8 mouse cellular contexts compared by ENCODE assay signal in genomic region chr8:91800523-91801240, GRCm38 (mm10). TPM values are rescaled to one million over a fixed set of nuclear protein-coding genes. Genes with fewer than 3 reads are reported as not detected.
A peak's percentile ranks its signal among the peaks of the same experiment; 100 is the strongest.
DNase-seq lines count a peak whose midpoint lies in the region; ATAC-seq and TF ChIP-seq lines count a peak whose summit lies in the region.

No protein-coding gene starts in this region.

- peaks cover 80% of the 10 kb centered on the region for H3K27me3 ChIP-seq in heart, embryonic 15.5 days
- H3K27me3 ChIP-seq in limb, embryonic 12.5 days: peaks cover 100% of the 10 kb centered on the region
- peaks cover 68% of the 10 kb centered on the region for H3K27me3 ChIP-seq in neural tube, embryonic 12.5 days (replicated peaks)

- 1% methylated on average over 62 of the region's 64 CpGs for WGBS in lung, adult 2 months
- WGBS in heart, embryonic 15.5 days: under 1% methylated on average over 64 of the region's 64 CpGs
- WGBS in limb, embryonic 12.5 days: under 1% methylated on average over 64 of the region's 64 CpGs
- 1% methylated on average over 62 of the region's 64 CpGs for WGBS in neural tube, embryonic 12.5 days

- TF ChIP-seq POLR2A in lung, adult 2 months (IDR thresholded peaks at IDR 0.05; ENCODE audit: borderline replicate concordance, extremely low read depth, low read depth, low read length): no peak

- H3K9ac ChIP-seq in heart, embryonic 15.5 days: peak overlapping the region; percentile 89
- H3K9ac ChIP-seq in limb, embryonic 12.5 days (replicated peaks): peak overlapping the region; percentile 68
- peak overlapping the region; percentile 90 for H3K9ac ChIP-seq in neural tube, embryonic 12.5 days

- H3K9me3 ChIP-seq in heart, embryonic 15.5 days (replicated peaks): no peaks in the 10 kb centered on the region
- H3K9me3 ChIP-seq in limb, embryonic 12.5 days: no peaks in the 10 kb centered on the region
- no peaks in the 10 kb centered on the region for H3K9me3 ChIP-seq in neural tube, embryonic 12.5 days

- TF ChIP-seq CTCF in lung, adult 2 months (IDR thresholded peaks at IDR 0.05; ENCODE audit: insufficient read depth, low read length): no peak

- ATAC-seq in heart, embryonic 15.5 days (replicated peaks; ENCODE audit: insufficient number of reproducible peaks, insufficient read depth, low FRiP score, low read depth): peak; percentile 15; the same call in 1 of the 2 replicates
- ATAC-seq in limb, embryonic 12.5 days (ENCODE audit: insufficient number of reproducible peaks, insufficient read depth, low FRiP score, low TSS enrichment, low read depth): 0 out of 2 replicates have a peak, but pooled peaks have one; percentile 21
- ATAC-seq in neural tube, embryonic 12.5 days (ENCODE audit: low FRiP score, low read depth): 0 out of 2 replicates have a peak, but pooled peaks have one; percentile 7

- peak overlapping the region; percentile 95 for H3K27ac ChIP-seq in heart, embryonic 15.5 days
- H3K27ac ChIP-seq in limb, embryonic 12.5 days: peak overlapping the region; percentile 78
- peak overlapping the region; percentile 78 for H3K27ac ChIP-seq in neural tube, embryonic 12.5 days

- peak overlapping the region; percentile 93 for H3K4me2 ChIP-seq in heart, embryonic 15.5 days
- H3K4me2 ChIP-seq in limb, embryonic 12.5 days: peak overlapping the region; percentile 75
- H3K4me2 ChIP-seq in neural tube, embryonic 12.5 days (replicated peaks): peak overlapping the region; percentile 84

- no peaks in the 10 kb centered on the region for H3K36me3 ChIP-seq in heart, embryonic 15.5 days
- H3K36me3 ChIP-seq in limb, embryonic 12.5 days: no peaks in the 10 kb centered on the region
- no peaks in the 10 kb centered on the region; the same call in 1 of the 2 replicates for H3K36me3 ChIP-seq in neural tube, embryonic 12.5 days

- peaks cover 3% of the 10 kb centered on the region; the same call in 1 of the 2 replicates for H3K4me1 ChIP-seq in lung, adult 2 months (ENCODE audit: control insufficient read depth, insufficient read depth, low read length)
- H3K4me1 ChIP-seq in heart, embryonic 15.5 days (replicated peaks): peaks cover 50% of the 10 kb centered on the region
- peaks cover 60% of the 10 kb centered on the region for H3K4me1 ChIP-seq in limb, embryonic 12.5 days (replicated peaks)
- H3K4me1 ChIP-seq in neural tube, embryonic 12.5 days: peaks cover 78% of the 10 kb centered on the region

- peak; percentile 49 for DNase-seq in lung, adult 2 months
- DNase-seq in lung, adult 18-20 months: no peak
- DNase-seq in cerebellum, adult 8-10 months: peak; percentile 27
- DNase-seq in T-cell, adult 2 months (ENCODE audit: low spot score): no peak
- no peak for DNase-seq in natural killer cell, adult 2 months (ENCODE audit: low spot score in 2 of 2)

- peak overlapping the region; percentile 86 for H3K4me3 ChIP-seq in lung, adult 2 months (replicated peaks; ENCODE audit: extremely low read depth, low read depth, low read length)
- peak overlapping the region; percentile 80 for H3K4me3 ChIP-seq in heart, embryonic 15.5 days
- H3K4me3 ChIP-seq in limb, embryonic 12.5 days (replicated peaks): peak overlapping the region; percentile 52
- H3K4me3 ChIP-seq in neural tube, embryonic 12.5 days: peak overlapping the region; percentile 63

RNA-seq across cellular contexts. Expression of gene Irx3, which starts 1.2 kb away (rescaled TPM):
- 63.2 and 91.9 TPM in 2 replicates for polyA plus RNA-seq in lung, adult 2 months (2012; rRNA removed)
- polyA plus RNA-seq in heart, embryonic 15.5 days (2015; fragmentation: Nextera tagmentation; extraction: Ambion mirVana): 13.9 and 17.3 TPM in 2 replicates
- 8.9 and 11.0 TPM in 2 replicates for polyA plus RNA-seq in limb, embryonic 12.5 days (2016; fragmentation: Nextera tagmentation; extraction: Ambion mirVana)
- polyA plus RNA-seq in neural tube, embryonic 12.5 days (2016; fragmentation: Nextera tagmentation; extraction: Ambion mirVana): 20.3 and 23.4 TPM in 2 replicates

Comparison
In these comparisons a context has a peak if more than half of its experiments do, and no peak if none do; other contexts are left out.
1. DNase-seq: peak in lung, adult 2 months (single experiment) and cerebellum, adult 8-10 months (single experiment); none in lung, adult 18-20 months (0 of 2), T-cell, adult 2 months (single experiment) and natural killer cell, adult 2 months (0 of 2).
2. Peak in every context shown above with its lines, with median percentiles within 50 percentile points of each other: H3K4me3 ChIP-seq, ATAC-seq, H3K27ac ChIP-seq, H3K4me2 ChIP-seq and H3K9ac ChIP-seq.